Mouse (Mus musculus): ENCODE data around the gene 2610507B11Rik.
"Not testable (repeated sequence)": the region's sequence is repeated elsewhere in the genome, so short reads cannot be mapped to it uniquely, and the experiment has no call there.

Gene 2610507B11Rik

GRCm38 (mm10) chr11:78260489-78261258 lies 878 bp upstream of the 2610507B11Rik start:
- H3K27me3 ChIP-seq (ENCODE audit: control insufficient read depth, insufficient read depth, low read length, poor library complexity, severe bottlenecking) = no peaks in the 10 kb centered on the region
- no peak for DNase-seq (ENCODE audit: low read depth, low spot score)
- peaks cover 6% of the 10 kb centered on the region; the same call in 1 of the 2 replicates for H3K36me3 ChIP-seq (ENCODE audit: control insufficient read depth, insufficient read depth, low read length, poor library complexity, severe bottlenecking)

DNA sequence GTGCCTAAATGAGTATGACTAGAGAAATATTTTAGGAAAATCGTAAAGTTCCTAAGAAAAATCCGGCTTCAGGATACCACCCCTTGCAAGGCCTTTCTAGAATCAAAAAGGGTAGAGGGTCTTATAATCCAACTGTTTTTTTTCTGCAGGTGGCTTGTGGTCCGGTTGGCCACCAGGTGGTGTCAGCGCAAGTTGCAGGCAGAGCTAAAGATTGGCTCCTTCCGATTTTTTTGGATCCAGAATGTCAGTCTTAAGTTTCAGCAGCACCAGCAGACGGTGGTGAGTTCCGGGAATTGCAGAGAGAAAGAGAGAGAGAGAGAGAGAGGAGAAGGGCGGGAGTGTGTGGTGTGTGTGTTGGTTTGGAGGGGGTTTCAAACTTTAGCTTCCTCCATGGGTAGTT lies 998 bp downstream of the 2610507B11Rik start:
- Histone ChIP-seq H3K36me3 (ENCODE audit: control insufficient read depth, insufficient read depth, low read length, poor library complexity, severe bottlenecking) (peaks cover 9% of the 10 kb centered on the region; the same call in 1 of the 2 replicates), H3K27me3 (ENCODE audit: control insufficient read depth, insufficient read depth, low read length, poor library complexity, severe bottlenecking) (no peaks in the 10 kb centered on the region)
- peak; percentile 73 for DNase-seq (ENCODE audit: low read depth, low spot score)

- no peak for DNase-seq (ENCODE audit: low read depth, low spot score)
- H3K27me3 ChIP-seq (ENCODE audit: control insufficient read depth, insufficient read depth, low read length, poor library complexity, severe bottlenecking) = no peaks in the 10 kb centered on the region
- peaks cover 27% of the 10 kb centered on the region; the same call in 1 of the 2 replicates for H3K36me3 ChIP-seq (ENCODE audit: control insufficient read depth, insufficient read depth, low read length, poor library complexity, severe bottlenecking)
These were observed 4.0 kb downstream of the 2610507B11Rik start for GRCm38 (mm10) chr11:78265571-78265970.

DNA sequence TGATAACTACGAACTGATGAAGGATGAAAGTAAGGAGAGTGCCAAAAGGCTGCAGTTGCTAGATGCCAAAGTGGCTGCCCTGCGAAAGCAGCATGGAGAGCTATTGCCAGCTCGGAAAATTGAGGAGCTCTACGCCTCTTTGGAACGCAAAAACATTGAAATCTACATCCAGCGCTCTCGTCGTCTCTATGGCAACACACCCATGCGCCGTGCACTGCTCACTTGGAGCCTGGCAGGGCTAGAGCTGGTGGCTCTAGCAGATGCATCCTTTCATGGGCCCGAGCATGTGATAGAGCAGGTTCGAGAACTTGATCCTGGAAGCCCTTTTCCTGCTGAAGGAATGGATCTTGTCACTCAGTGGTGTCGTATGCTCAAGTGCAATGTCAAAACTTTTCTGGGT lies 10.4 kb downstream of the 2610507B11Rik start:
- Histone ChIP-seq H3K27me3 (ENCODE audit: control insufficient read depth, insufficient read depth, low read length, poor library complexity, severe bottlenecking) (no peaks in the 10 kb centered on the region), H3K36me3 (ENCODE audit: control insufficient read depth, insufficient read depth, low read length, poor library complexity, severe bottlenecking) (peaks cover 53% of the 10 kb centered on the region)
- DNase-seq (ENCODE audit: low read depth, low spot score) = no peak

DNA sequence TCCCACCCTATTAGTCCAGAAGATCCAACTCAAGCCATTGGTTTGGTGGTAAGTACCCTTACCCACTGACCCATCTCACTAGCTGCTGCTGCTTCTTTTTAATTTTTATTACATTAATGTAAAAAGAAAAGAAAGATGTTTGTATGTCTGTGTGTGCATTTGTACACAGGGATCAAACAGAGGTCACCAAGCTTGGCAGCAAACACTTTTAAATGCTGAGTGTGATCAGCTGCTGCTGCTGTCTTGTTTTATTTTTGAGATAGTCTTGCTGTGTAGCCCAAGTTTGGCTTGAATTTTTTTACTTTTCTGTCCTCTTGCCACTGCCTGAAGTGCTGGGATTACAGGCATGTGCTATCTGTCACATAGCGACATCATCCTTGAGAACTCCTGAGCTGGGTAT lies 14.0 kb downstream of the 2610507B11Rik start:
- Histone ChIP-seq H3K36me3 (ENCODE audit: control insufficient read depth, insufficient read depth, low read length, poor library complexity, severe bottlenecking) (peaks cover 57% of the 10 kb centered on the region), H3K27me3 (ENCODE audit: control insufficient read depth, insufficient read depth, low read length, poor library complexity, severe bottlenecking) (no peaks in the 10 kb centered on the region)
- DNase-seq (ENCODE audit: low read depth, low spot score) = no peak

DNA sequence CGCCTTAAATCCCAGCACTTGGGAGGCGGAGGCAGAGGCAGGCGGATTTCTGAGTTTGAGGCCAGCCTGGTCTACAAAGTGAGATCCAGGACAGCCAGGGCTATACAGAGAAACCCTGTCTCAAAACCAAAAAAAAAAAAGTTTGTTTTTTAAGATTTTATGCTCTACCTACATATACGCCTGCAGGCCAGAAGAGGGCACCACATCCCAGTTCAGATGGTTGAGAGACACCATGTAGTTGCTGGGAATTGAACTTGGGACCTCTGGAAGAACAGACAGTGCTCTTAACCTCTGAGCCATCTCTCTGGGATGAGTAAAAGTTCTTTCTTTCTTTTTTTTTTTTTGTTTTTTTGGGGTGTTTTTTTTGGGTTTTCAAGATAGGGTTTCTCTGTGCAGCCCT lies 14.6 kb downstream of the 2610507B11Rik start:
- peak; percentile 51 for DNase-seq (ENCODE audit: low read depth, low spot score)
- H3K27me3 ChIP-seq (ENCODE audit: control insufficient read depth, insufficient read depth, low read length, poor library complexity, severe bottlenecking) = not testable (repeated sequence)
- H3K36me3 ChIP-seq (ENCODE audit: control insufficient read depth, insufficient read depth, low read length, poor library complexity, severe bottlenecking) = peaks cover 58% of the 10 kb centered on the region

- Histone ChIP-seq H3K36me3 (ENCODE audit: control insufficient read depth, insufficient read depth, low read length, poor library complexity, severe bottlenecking) (peaks cover 46% of the 10 kb centered on the region), H3K27me3 (ENCODE audit: control insufficient read depth, insufficient read depth, low read length, poor library complexity, severe bottlenecking) (no peaks in the 10 kb centered on the region)
- DNase-seq (ENCODE audit: low read depth, low spot score) = no peak
These were observed 17.3 kb downstream of the 2610507B11Rik start for GRCm38 (mm10) chr11:78278853-78279252.

DNA sequence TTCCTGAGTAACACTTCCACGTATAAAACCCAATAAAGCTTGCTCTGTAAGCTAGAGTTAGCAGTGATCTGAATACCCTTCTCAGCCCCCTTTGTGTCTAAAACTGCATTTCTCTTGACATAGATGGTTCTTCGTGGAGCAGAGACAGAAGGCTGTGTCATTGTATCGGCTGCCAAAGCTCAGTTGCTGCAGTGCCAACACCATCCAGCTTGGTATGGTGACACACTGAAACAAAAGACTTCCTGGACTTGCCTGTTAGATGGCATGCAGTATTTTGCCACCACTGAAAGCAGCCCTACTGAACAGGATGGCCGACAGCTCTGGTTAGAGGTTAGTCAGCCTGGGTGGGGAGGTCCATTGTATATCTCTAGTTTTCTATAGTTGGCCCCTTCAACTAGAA lies 18.0 kb downstream of the 2610507B11Rik start:
- DNase-seq (ENCODE audit: low read depth, low spot score) = no peak
- H3K27me3 ChIP-seq (ENCODE audit: control insufficient read depth, insufficient read depth, low read length, poor library complexity, severe bottlenecking) = no peaks in the 10 kb centered on the region

GRCm38 (mm10) chr11:78289146-78289763 lies 27.7 kb downstream of the 2610507B11Rik start:
- Histone ChIP-seq H3K27me3 (ENCODE audit: control insufficient read depth, insufficient read depth, low read length, poor library complexity, severe bottlenecking) (no peaks in the 10 kb centered on the region), H3K36me3 (ENCODE audit: control insufficient read depth, insufficient read depth, low read length, poor library complexity, severe bottlenecking) (peaks cover 21% of the 10 kb centered on the region)
- DNase-seq (ENCODE audit: low read depth, low spot score) = no peak

More for the DNA sequence above, 18.0 kb downstream of the 2610507B11Rik start:
- peaks cover 46% of the 10 kb centered on the region for H3K36me3 ChIP-seq (ENCODE audit: control insufficient read depth, insufficient read depth, low read length, poor library complexity, severe bottlenecking)

DNA sequence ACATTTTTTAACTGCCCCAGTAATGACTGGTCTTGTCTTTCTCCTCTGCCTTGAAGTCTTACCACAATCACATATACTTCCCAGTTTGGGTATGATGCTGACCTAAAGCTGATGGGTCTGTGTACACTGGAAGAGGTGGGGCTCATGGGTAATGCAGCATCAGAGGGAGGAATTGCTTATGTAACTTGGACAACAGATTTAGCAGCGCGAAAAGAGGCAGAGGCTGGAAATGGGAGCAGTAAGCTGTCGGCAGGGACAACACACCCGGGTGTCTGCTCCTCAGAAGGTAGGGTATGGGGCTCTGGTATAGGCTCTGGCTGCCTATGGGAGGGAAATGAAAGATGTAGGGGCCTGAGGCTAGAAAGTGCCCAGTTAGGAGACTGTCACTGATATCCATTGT lies 29.1 kb downstream of the 2610507B11Rik start, which contains the start of gene BC030499:
Gene BC030499, plus strand, starts transcription at position 188 of the 400 bp plus-strand sequence.
- H3K36me3 ChIP-seq (ENCODE audit: control insufficient read depth, insufficient read depth, low read length, poor library complexity, severe bottlenecking) = peaks cover 11% of the 10 kb centered on the region
- H3K27me3 ChIP-seq (ENCODE audit: control insufficient read depth, insufficient read depth, low read length, poor library complexity, severe bottlenecking) = no peaks in the 10 kb centered on the region
- no peak for DNase-seq (ENCODE audit: low read depth, low spot score)

DNA sequence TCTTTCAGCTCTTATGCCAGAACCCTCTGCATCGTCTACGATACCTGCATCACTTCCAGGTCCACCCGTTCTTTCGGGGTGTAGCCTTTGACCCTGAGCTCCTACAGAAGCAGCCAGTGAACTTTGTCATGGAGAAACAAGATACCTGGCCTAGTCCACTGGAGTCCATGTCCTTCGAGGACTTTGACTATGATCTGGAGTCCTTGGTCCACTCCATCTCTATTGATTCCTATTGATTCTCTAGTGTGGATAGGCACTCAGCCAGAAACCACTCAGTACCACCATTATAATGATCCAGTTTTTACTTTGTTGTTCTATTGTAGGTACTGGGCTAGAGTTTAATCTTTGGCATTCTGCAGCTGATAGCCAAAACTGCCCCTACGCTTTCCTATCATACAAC lies 33.0 kb downstream of the 2610507B11Rik start:
- no peak for DNase-seq (ENCODE audit: low read depth, low spot score)
- Histone ChIP-seq H3K36me3 (ENCODE audit: control insufficient read depth, insufficient read depth, low read length, poor library complexity, severe bottlenecking) (peaks cover 1% of the 10 kb centered on the region), H3K27me3 (ENCODE audit: control insufficient read depth, insufficient read depth, low read length, poor library complexity, severe bottlenecking) (no peaks in the 10 kb centered on the region)

- no peak for DNase-seq (ENCODE audit: low read depth, low spot score)
- Histone ChIP-seq H3K36me3 (ENCODE audit: control insufficient read depth, insufficient read depth, low read length, poor library complexity, severe bottlenecking) (no peaks in the 10 kb centered on the region), H3K27me3 (ENCODE audit: control insufficient read depth, insufficient read depth, low read length, poor library complexity, severe bottlenecking) (no peaks in the 10 kb centered on the region)
These were observed 39.4 kb downstream of the 2610507B11Rik start for GRCm38 (mm10) chr11:78300917-78301316.

GRCm38 (mm10) chr11:78301357-78302084 lies 40.0 kb downstream of the 2610507B11Rik start, which contains the start of gene Spag5:
Spag5 (plus strand) TSS chr11:78301529.
- DNase-seq (ENCODE audit: low read depth, low spot score) = peak; percentile 92
- no peaks in the 10 kb centered on the region for H3K36me3 ChIP-seq (ENCODE audit: control insufficient read depth, insufficient read depth, low read length, poor library complexity, severe bottlenecking)
- no peaks in the 10 kb centered on the region for H3K27me3 ChIP-seq (ENCODE audit: control insufficient read depth, insufficient read depth, low read length, poor library complexity, severe bottlenecking)

DNA sequence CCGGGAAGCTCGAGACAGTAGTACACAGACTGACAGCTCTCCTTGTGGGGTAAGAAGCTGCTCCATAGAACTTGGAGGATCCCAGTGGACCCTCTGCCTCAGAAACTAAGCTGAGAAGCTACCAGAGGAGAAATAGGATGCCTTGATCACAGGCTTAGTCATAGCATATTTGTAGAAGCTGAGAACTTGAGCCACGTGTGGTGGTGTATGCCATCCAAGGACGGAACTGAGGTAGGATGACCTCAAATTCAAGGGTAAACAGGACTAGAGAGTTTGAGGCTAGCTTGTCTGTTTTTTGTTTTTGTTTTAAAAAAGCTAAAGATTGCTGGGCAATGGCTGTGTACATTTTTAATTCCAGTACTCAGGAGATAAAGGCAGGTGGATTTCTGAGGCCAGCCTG lies 43.7 kb downstream of the 2610507B11Rik start:
- no peaks in the 10 kb centered on the region for H3K27me3 ChIP-seq (ENCODE audit: control insufficient read depth, insufficient read depth, low read length, poor library complexity, severe bottlenecking)
- H3K36me3 ChIP-seq (ENCODE audit: control insufficient read depth, insufficient read depth, low read length, poor library complexity, severe bottlenecking) = no peaks in the 10 kb centered on the region
- DNase-seq (ENCODE audit: low read depth, low spot score) = no peak

All from splenic B cell, adult 2 months (primary cell).